Mouse (Mus musculus) lung, postnatal 0 days (tissue): ENCODE measurements around the gene Vegfb.
A peak's percentile ranks its signal among the peaks of the same experiment; 100 is the strongest.

Experiments
- CTCF ChIP-seq: IDR thresholded peaks from 2 replicates; pipeline ENCODE4 v1.5.1; 2016; ENCODE audit warnings: antibody characterized with exemption, mild to moderate bottlenecking
- EP300 ChIP-seq: IDR thresholded peaks from 2 replicates; pipeline ENCODE4 v1.6.1; 2016; ENCODE audit warnings: antibody characterized with exemption, mild to moderate bottlenecking, control low read depth

DNA sequence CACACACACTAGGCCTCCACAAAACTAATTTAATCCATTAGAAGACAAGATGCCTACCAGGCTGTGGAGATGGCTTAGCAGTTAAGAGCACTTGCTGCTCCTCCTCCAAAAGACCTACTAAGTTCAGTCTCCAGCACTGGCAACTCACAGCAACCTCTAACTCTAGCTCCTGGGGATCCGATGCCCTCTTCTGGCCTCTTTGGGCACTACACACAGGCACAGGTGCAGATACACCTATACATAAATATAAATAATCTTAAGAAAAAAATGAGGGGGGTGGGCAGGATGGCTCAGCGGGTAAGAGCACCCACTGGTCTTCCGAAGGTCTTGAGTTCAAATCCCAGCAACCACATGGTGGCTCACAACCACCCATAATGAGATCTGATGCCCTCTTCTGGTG lies 51.2 kb downstream of the Vegfb start:
- TF ChIP-seq EP300 (no peak), CTCF (peak; percentile 55)
